Mouse (Mus musculus) liver, adult 2 months (tissue): ENCODE data around the gene Tulp2.

ENCODE experiments used
- CTCF ChIP-seq: fragments of 200-500 bp; IDR thresholded peaks from 2 replicates; pipeline ENCODE4 v1.5.1; 2011; ENCODE audit warnings: low read depth, low read length, control low read depth
- POLR2A ChIP-seq: fragments of 200-500 bp; IDR thresholded peaks from 2 replicates; pipeline ENCODE4 v1.6.1; 2011; ENCODE audit warnings: low read length, control low read depth; ENCODE audit not compliant: insufficient read depth; ENCODE audit errors: extremely low read depth

DNA sequence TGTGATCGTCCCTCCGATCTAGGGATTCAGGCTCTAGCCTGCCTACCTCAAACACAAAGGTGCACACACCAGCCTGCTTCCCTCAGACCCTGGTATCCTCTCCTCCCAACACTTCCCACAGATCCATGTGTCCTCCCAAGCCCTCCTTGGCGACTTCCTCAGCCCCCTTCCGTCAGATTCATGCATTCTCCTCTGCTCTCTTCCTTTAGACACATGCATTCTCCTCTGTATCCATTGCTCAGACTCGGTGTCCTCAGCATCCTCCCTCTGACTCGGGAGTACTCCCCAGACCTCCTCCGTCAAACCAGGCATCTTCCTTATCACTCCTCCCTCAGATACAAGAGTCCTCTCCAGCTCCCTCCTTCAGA, 47.9 kb upstream of the Tulp2 start:
- no peak for TF ChIP-seq CTCF
- TF ChIP-seq POLR2A, result no peak
